Mouse (Mus musculus): ENCODE measurements around the gene Gpr160.
A peak's percentile ranks its signal among the peaks of the same experiment; 100 is the strongest.
"Not testable (repeated sequence)": the region's sequence is repeated elsewhere in the genome, so short reads cannot be mapped to it uniquely, and the experiment has no call there.

Gpr160 gene

DNA sequence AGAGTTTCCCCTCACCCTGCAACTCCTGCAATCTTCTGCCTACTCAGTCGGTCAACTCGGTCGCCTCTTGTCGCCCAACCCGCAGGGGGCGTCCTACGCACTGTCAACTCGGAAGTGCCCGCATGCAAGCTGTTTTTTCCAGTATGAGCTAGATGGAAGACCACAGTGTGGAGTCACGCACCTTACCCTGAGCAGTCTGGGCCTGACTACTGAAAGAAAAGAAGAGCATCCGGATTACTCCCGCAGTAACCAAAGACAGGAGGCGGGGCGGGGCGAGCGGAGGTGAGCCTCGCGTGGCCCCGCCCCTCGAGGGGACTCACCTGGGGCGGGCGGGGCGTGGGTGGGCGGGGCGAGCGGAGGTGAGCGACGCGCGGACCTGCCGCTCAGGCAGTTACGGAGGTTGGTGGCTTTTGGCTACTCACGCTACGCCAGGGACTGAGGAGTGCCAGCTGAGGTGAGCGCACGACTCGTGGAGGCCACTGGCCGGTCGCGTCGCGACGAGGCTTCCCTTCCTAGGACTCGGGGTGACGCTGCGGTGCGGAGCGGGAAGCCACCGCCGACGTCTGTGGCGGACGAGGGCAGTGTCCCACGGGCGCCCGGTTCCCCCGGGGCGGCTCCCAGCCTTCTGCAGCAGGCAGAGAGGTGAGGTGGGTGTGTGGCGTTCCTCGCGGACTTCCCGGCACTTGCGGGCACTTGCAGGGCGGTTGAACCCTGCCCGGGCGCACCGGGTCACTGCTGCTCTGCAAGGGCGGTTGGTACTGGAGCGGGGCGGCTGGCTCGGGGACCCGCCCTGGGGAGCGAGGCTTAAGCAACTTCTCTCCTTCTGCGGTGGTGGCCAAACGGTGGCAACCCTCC lies at the start of gene Gpr160:
Gpr160 (plus strand) TSS at position 347 of the 855 bp plus-strand sequence.
- DNase-seq = peak; percentile 66

DNA sequence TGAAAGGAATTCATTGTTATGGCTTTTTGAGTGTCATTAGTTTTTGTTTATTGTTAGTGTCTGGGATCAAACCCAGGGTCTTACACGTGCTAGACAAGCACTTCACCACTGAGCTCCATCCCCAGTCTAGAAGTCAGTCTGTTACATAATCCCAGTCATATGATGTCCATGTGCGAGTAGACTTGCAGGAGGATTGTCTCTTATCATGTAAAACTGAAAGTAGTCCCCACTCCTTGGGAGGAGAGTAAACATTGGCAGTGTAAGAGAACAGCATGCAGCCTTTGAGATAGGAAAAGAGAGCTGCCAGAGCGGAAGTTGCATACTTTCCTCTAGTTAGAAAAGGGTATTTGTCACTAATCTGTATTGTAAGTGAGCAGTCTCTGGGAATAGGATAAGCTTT lies 42.9 kb upstream of the Gpr160 start:
- no peak for DNase-seq

- no peak for DNase-seq
Observed at GRCm38 (mm10) chr3:30818630-30819125, 37.1 kb upstream of the Gpr160 start.

DNA sequence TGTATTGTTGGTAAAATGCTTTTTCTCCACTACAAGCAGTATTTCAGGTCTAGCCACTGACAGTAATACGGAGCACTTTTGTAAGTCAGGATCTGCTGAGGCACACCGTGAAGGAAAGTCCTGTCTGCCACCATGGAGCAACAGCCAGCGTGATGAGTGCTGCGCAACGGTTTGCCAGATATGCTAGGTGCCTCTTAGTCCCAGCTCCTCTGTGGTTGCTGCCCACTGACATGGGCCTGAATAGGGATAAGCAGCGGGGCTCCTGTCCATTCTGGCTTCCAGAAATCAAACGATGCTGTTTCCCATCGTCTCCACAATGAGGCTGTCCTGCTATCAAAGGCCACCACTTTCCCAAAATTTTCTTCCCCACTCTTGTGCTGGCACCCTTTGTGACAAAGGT lies 33.6 kb upstream of the Gpr160 start:
- DNase-seq = no peak

DNA sequence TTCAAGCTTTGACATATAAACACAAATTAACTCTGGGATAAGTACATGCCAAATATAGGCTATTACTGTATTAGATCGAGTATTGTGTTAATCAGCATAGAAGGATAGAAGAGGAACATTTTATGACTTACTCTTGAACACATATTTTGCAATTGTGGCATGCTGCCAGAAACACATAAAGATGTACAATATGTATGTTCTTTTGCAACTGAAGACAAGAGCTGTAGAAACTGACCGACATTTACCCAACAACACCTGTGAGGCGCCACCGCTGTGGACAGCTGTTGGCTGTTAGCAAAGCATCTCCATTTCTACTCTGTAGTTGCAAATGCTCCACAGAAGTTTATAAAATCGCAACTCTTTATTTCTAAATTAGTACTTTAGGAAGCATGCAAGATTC lies 29.7 kb upstream of the Gpr160 start:
- no peak for DNase-seq

DNA sequence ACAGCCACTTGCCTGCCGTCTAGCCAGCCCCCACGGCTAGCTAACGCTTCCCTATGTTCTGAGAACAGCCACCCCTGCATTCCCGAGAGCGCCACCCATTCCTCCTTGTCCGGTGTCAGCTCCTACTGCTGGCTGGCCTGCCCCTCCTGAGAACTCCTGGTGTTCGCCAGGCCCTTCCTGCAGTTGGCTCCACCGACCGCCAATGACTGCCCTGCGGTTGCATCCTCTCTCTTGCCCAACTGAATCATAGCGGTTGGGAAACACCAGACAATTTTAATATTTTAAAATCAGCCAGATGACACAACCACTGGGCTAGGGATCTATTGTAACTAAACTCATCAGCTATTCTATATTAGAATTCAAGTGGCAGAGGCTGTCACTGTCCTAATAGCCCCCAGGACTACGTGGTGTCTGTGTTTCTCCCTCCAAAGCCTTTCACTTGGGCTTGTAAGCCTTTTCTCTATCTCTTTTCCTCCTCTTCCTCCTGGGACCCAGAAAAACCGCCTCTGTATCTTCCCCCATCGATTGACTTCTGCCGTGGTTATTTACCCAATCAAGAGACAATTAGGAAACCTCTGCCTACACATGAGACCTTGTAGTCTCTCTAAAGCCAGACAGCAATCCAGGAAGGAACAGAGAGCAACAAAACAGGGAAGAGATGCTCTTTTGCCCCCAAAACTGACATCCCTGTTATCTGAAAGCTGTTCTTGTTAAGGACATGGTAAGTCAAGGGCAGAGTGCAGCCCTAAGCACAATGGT lies 23.7 kb upstream of the Gpr160 start:
- no peak for DNase-seq

DNA sequence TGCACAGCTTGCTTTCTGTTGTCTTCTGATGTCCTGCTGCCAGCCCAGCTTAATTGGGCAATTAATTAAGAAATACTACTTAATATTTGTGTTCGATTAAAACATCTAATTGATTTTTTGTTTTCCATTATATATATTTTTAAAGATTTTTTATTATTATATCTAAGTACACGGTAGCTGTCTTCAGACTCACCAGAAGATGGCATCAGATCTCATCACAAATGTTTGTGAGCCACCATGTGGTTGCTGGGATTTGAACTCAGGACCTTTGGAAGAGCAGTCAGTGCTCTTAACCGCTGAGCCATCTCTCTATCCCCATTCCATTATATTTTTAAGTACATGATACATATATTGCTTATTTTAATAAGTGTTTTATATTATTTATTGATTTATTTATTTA lies 22.5 kb upstream of the Gpr160 start:
- DNase-seq = no peak

DNA sequence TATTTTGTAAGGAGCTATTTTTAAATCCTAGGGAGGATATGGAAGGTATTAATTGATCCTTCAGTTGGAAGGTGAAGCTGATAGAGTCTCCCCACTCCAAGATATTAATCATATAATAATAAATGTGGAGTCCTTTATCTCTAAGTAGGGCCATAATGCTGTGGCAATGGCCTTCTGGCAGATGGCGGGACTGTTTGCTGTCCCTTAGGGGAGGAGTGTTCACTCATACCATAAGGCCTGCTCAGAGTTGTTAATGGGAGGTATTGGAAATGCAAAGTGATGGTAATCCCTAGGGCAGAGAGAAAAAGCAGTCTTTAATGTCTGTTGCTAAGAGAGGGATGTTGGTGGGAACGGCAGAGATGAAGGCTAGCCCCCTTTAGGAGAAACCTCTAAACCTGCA lies 10.0 kb upstream of the Gpr160 start:
- no peak for DNase-seq

GRCm38 (mm10) chr3:30847413-30847812 lies 8.3 kb upstream of the Gpr160 start:
- DNase-seq = no peak

- DNase-seq = no peak
Observed at GRCm38 (mm10) chr3:30851422-30851821, 4.3 kb upstream of the Gpr160 start.

- no peak for DNase-seq
Observed at GRCm38 (mm10) chr3:30853596-30853995, 2.2 kb upstream of the Gpr160 start.

DNA sequence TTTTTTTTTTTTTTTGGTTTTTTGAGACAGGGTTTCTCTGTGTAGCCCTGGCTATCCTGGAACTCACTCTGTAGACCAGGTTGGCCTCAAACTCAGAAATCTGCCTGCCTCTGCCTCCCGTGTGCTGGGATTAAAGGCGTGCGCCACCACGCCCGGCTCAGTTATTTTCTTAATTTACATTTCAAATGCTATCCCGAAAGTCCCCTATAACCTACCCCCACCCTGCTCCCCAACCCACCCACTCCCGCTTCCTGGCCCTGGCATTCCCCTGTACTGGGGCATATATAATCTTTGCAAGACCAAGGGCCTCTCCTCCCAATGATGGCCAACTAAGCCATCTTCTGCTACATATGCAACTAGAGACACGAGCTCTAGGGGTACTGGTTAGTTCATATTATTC lies 3.8 kb downstream of the Gpr160 start:
- not testable (repeated sequence) for DNase-seq

DNA sequence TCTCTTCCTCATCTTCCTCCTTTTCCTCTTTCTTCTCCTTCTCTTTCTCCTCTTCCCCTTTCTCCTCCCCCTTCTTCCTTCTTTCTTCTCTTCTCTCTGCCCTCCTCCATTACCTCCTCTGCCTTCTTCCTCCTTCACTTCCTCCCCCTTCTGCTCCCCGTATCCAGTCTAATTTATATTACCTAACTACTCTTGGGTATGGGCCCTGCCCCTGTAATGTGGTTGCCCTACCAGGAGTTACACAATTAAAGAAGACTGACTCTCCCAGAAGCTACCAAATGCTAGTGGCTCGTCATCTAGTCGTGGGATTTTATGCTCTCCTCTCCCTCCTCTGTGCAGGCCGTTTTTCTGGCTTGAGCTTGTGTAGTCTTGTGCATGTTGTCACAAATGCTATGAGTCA lies 5.0 kb downstream of the Gpr160 start:
- DNase-seq = no peak

GRCm38 (mm10) chr3:30863712-30864435 lies 8.1 kb downstream of the Gpr160 start:
- DNase-seq = no peak

- no peak for DNase-seq
Observed at GRCm38 (mm10) chr3:30864640-30865039, 8.9 kb downstream of the Gpr160 start.

- DNase-seq = no peak
Observed at GRCm38 (mm10) chr3:30868176-30868575, 12.4 kb downstream of the Gpr160 start.

DNA sequence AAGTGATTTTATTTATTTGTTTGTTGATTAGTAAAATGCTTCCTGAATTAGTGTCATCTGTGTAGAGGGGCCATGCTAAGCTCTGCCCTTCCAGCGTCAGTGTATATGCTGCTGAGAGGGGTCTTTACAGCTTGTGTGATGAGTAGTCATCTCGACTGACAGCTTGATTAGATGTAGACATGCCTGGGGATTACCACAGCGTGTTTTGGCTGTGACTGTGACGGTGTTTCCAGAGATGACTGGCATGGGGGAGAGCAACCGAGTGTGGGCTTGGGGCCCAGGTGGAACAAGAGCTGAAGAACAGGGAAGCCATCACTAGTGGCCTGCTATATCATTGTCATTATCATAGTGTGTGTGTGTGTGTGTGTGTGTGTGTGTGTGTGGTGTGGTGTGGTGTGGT lies 12.9 kb downstream of the Gpr160 start:
- DNase-seq = no peak

DNA sequence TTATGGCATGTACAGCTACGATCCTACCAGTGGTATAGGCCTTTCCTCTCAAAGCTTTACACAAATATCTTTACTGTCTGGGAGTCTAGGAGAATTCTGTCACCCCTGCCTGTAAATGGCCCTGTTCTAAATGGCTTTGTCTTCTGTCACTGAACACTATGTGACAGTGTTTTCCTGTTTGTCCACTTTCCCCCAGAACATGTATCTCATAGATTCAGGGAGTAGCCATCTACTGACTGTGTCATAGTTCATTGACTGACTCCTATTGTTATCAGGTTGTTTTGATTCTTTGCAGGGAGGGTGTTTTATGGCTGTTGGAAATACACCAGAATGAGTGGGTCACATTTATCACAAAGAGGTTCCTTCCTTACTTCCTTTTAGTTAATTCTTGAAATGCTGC lies 14.2 kb downstream of the Gpr160 start:
- DNase-seq = no peak

DNA sequence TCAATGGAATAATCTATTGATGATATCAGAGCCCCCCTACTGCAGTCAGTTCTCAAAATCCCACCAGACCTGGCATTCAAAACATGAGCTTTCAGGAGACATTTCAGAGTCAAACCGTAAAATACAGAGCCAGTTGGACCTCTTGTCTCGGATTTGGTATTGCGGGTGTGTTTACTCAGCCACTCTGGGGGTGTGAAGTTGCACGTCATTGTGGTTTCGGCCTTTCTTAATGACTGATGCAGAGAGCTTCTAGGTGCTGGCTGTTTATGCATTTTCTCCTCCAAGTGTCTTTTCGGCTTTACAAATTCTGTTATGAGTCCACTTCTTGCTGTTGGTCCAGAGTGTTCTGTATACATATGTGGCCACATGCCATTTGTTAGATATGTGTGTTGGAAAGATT lies 21.0 kb downstream of the Gpr160 start:
- no peak for DNase-seq

GRCm38 (mm10) chr3:30887449-30887848 lies 31.7 kb downstream of the Gpr160 start:
- no peak for DNase-seq

DNA sequence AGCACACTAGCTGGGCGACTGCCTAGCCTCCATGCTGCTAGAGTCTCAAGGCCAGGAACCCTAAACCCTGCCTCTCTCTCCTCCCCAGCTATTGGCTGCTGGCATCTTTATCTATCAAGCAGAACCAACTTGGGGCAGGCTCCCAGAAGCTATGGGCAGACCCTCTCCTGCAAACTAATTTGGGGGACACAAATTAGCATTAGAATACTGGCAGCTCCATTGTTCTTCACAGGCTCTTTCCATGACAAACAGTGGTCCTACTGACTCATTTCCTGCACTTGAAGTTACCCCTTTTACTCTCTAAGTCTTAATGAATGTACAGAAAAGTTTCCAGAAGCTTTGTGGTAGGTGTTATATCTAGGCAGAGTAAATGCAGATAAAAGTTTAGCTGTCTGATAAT lies 33.3 kb downstream of the Gpr160 start:
- no peak for DNase-seq

DNA sequence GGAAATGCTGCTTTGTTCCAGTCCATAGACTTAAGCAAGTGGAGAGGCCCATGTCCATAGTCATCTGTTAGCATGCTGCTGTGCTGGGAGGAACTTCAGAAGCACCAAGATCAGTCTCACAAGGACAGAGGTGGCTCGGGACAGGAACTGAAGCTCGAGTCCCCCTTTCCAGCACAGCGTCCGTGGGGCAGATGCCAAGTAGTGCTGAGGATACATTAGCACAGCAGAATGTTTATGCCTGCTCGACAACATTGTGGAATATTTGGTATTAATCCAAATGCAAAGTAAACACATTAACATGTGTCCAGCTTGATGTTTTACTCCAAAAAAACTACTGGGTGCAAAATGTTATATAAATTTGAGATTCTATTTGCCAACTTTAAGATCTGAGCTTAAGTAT lies 41.0 kb downstream of the Gpr160 start:
- DNase-seq = no peak

- no peak for DNase-seq
Observed at GRCm38 (mm10) chr3:30899407-30899806, 43.7 kb downstream of the Gpr160 start.
